Mouse (Mus musculus): Measurements from ENCODE around the gene Ube2q2. TPM values are rescaled to one million over a fixed set of nuclear protein-coding genes. Genes with fewer than 3 reads are reported as not detected.
"Not testable (repeated sequence)": the region's sequence is repeated elsewhere in the genome, so short reads cannot be mapped to it uniquely, and the experiment has no call there.

Ube2q2 gene
- polyA plus RNA-seq, 1 experiment = 19.8 TPM

GRCm38 (mm10) chr9:55228149-55228548, 79.5 kb downstream of the Ube2q2 start:
- H3K4me1 ChIP-seq (ENCODE audit: control insufficient read depth, insufficient read depth, low read length) = no peaks in the 10 kb centered on the region
- H3K36me3 ChIP-seq (ENCODE audit: control insufficient read depth, insufficient read depth, low read length) = no peaks in the 10 kb centered on the region; the same call in 1 of the 2 replicates

GRCm38 (mm10) chr9:55229010-55229409, 80.4 kb downstream of the Ube2q2 start:
- H3K36me3 ChIP-seq (ENCODE audit: control insufficient read depth, insufficient read depth, low read length) = no peaks in the 10 kb centered on the region
- H3K27ac ChIP-seq (ENCODE audit: control insufficient read depth, insufficient read depth, low read depth, low read length) = no peak overlapping the region
- TF ChIP-seq POLR2A (IDR thresholded peaks at IDR 0.05; ENCODE audit: control insufficient read depth, low read depth, low read length) (no peak), CTCF (IDR thresholded peaks at IDR 0.05; ENCODE audit: control insufficient read depth, insufficient read depth, insufficient replicate concordance, low read depth, low read length) (no peak)
- H3K4me1 ChIP-seq (ENCODE audit: control insufficient read depth, insufficient read depth, low read length) = no peaks in the 10 kb centered on the region
- no peak overlapping the region for H3K4me3 ChIP-seq (ENCODE audit: control insufficient read depth, low read depth, low read length)
- no peaks in the 10 kb centered on the region for H3K27me3 ChIP-seq (ENCODE audit: control insufficient read depth, insufficient read depth, low read length)

More at GRCm38 (mm10) chr9:55228149-55228548, 79.5 kb downstream of the Ube2q2 start:
- no peak for TF ChIP-seq CTCF (IDR thresholded peaks at IDR 0.05; ENCODE audit: control insufficient read depth, insufficient read depth, insufficient replicate concordance, low read depth, low read length)
- TF ChIP-seq POLR2A (IDR thresholded peaks at IDR 0.05; ENCODE audit: control insufficient read depth, low read depth, low read length) = no peak
- Histone ChIP-seq H3K27me3 (ENCODE audit: control insufficient read depth, insufficient read depth, low read length) (no peaks in the 10 kb centered on the region), H3K4me3 (ENCODE audit: control insufficient read depth, low read depth, low read length) (no peak overlapping the region), H3K27ac (ENCODE audit: control insufficient read depth, insufficient read depth, low read depth, low read length) (no peak overlapping the region)

- TF ChIP-seq CTCF (IDR thresholded peaks at IDR 0.05; ENCODE audit: control insufficient read depth, insufficient read depth, insufficient replicate concordance, low read depth, low read length) = no peak
- no peak for TF ChIP-seq POLR2A (IDR thresholded peaks at IDR 0.05; ENCODE audit: control insufficient read depth, low read depth, low read length)
- H3K27me3 ChIP-seq (ENCODE audit: control insufficient read depth, insufficient read depth, low read length) = no peaks in the 10 kb centered on the region
- H3K4me1 ChIP-seq (ENCODE audit: control insufficient read depth, insufficient read depth, low read length) = no peaks in the 10 kb centered on the region
- no peaks in the 10 kb centered on the region for H3K36me3 ChIP-seq (ENCODE audit: control insufficient read depth, insufficient read depth, low read length)
- no peak overlapping the region for H3K27ac ChIP-seq (ENCODE audit: control insufficient read depth, insufficient read depth, low read depth, low read length)
- H3K4me3 ChIP-seq (ENCODE audit: control insufficient read depth, low read depth, low read length) = no peak overlapping the region
Measured at GRCm38 (mm10) chr9:55231544-55231943, 82.9 kb downstream of the Ube2q2 start.

- no peak overlapping the region for H3K4me3 ChIP-seq (ENCODE audit: control insufficient read depth, low read depth, low read length)
- no peak overlapping the region for H3K27ac ChIP-seq (ENCODE audit: control insufficient read depth, insufficient read depth, low read depth, low read length)
- no peaks in the 10 kb centered on the region for H3K36me3 ChIP-seq (ENCODE audit: control insufficient read depth, insufficient read depth, low read length)
- H3K4me1 ChIP-seq (ENCODE audit: control insufficient read depth, insufficient read depth, low read length) = no peaks in the 10 kb centered on the region
- TF ChIP-seq CTCF (IDR thresholded peaks at IDR 0.05; ENCODE audit: control insufficient read depth, insufficient read depth, insufficient replicate concordance, low read depth, low read length) = no peak
- TF ChIP-seq POLR2A (IDR thresholded peaks at IDR 0.05; ENCODE audit: control insufficient read depth, low read depth, low read length) = no peak
- no peaks in the 10 kb centered on the region for H3K27me3 ChIP-seq (ENCODE audit: control insufficient read depth, insufficient read depth, low read length)
Measured at GRCm38 (mm10) chr9:55232110-55232509, 83.5 kb downstream of the Ube2q2 start.

- Histone ChIP-seq H3K27me3 (ENCODE audit: control insufficient read depth, insufficient read depth, low read length) (no peaks in the 10 kb centered on the region), H3K4me1 (ENCODE audit: control insufficient read depth, insufficient read depth, low read length) (no peaks in the 10 kb centered on the region), H3K27ac (ENCODE audit: control insufficient read depth, insufficient read depth, low read depth, low read length) (no peak overlapping the region), H3K4me3 (ENCODE audit: control insufficient read depth, low read depth, low read length) (no peak overlapping the region), H3K36me3 (ENCODE audit: control insufficient read depth, insufficient read depth, low read length) (no peaks in the 10 kb centered on the region)
- TF ChIP-seq CTCF (IDR thresholded peaks at IDR 0.05; ENCODE audit: control insufficient read depth, insufficient read depth, insufficient replicate concordance, low read depth, low read length) (no peak), POLR2A (IDR thresholded peaks at IDR 0.05; ENCODE audit: control insufficient read depth, low read depth, low read length) (no peak)
Measured at GRCm38 (mm10) chr9:55232586-55232985, 83.9 kb downstream of the Ube2q2 start.

GRCm38 (mm10) chr9:55233076-55233475, 84.4 kb downstream of the Ube2q2 start:
- not testable (repeated sequence) for H3K4me1 ChIP-seq (ENCODE audit: control insufficient read depth, insufficient read depth, low read length); H3K27me3 ChIP-seq (ENCODE audit: control insufficient read depth, insufficient read depth, low read length); H3K27ac ChIP-seq (ENCODE audit: control insufficient read depth, insufficient read depth, low read depth, low read length); H3K36me3 ChIP-seq (ENCODE audit: control insufficient read depth, insufficient read depth, low read length); H3K4me3 ChIP-seq (ENCODE audit: control insufficient read depth, low read depth, low read length)

- Histone ChIP-seq H3K27ac (ENCODE audit: control insufficient read depth, insufficient read depth, low read depth, low read length) (no peak overlapping the region), H3K4me3 (ENCODE audit: control insufficient read depth, low read depth, low read length) (no peak overlapping the region), H3K36me3 (ENCODE audit: control insufficient read depth, insufficient read depth, low read length) (no peaks in the 10 kb centered on the region), H3K27me3 (ENCODE audit: control insufficient read depth, insufficient read depth, low read length) (no peaks in the 10 kb centered on the region), H3K4me1 (ENCODE audit: control insufficient read depth, insufficient read depth, low read length) (no peaks in the 10 kb centered on the region)
- TF ChIP-seq CTCF (IDR thresholded peaks at IDR 0.05; ENCODE audit: control insufficient read depth, insufficient read depth, insufficient replicate concordance, low read depth, low read length) (no peak), POLR2A (IDR thresholded peaks at IDR 0.05; ENCODE audit: control insufficient read depth, low read depth, low read length) (no peak)
Measured at GRCm38 (mm10) chr9:55236235-55237165, 87.8 kb downstream of the Ube2q2 start.

All from testis, adult 2 months (tissue).